Mouse (Mus musculus) bone marrow, adult 2 months (tissue): ENCODE results near the gene B4galt4.

Source experiments
- CTCF ChIP-seq: fragments of 200-500 bp; IDR thresholded peaks from 2 replicates; pipeline ENCODE4 v1.5.1; 2011; ENCODE audit warnings: low read length, control low read depth; ENCODE audit not compliant: control insufficient read depth, insufficient read depth
- POLR2A ChIP-seq: fragments of 200-500 bp; IDR thresholded peaks from 2 replicates; pipeline ENCODE4 v1.6.1; 2011; ENCODE audit warnings: low read depth, mild to moderate bottlenecking, control low read depth, low read length, borderline replicate concordance; ENCODE audit not compliant: control insufficient read depth

- TF ChIP-seq POLR2A (no peak), CTCF (no peak)
These were observed 36.4 kb upstream of the B4galt4 start for GRCm38 (mm10) chr16:38705531-38706281.
